Mouse (Mus musculus) thymus, adult 2 months (tissue): ENCODE measurements at regions not wholly inside any gene's neighbourhood (a gene's known extent, or its start where the extent isn't known, plus 50 kb on each side); places are given as distances from the start of the nearest gene placed in this dataset.

Experiments
- DNase-seq: peaks from one replicate; pipeline ENCODE4 v3.0.0; 2021
- H3K27ac ChIP-seq: fragments of 200-500 bp; 2 replicates; pipeline ENCODE4 v1.5.1; 2012; ENCODE audit warnings: low read length, control low read depth; ENCODE audit not compliant: control insufficient read depth, insufficient read depth
- H3K27me3 ChIP-seq: fragments of 200-500 bp; 2 replicates; pipeline ENCODE4 v1.6.1; 2012; ENCODE audit warnings: mild to moderate bottlenecking, low read length, moderate library complexity, mixed read lengths; ENCODE audit not compliant: control insufficient read depth, insufficient read depth
- H3K36me3 ChIP-seq: fragments of 200-500 bp; 2 replicates; pipeline ENCODE4 v1.6.1; 2012; ENCODE audit warnings: mild to moderate bottlenecking, low read length, moderate library complexity; ENCODE audit not compliant: control insufficient read depth, insufficient read depth
- H3K4me1 ChIP-seq: fragments of 200-500 bp; replicated peaks from 2 replicates; pipeline ENCODE4 v1.6.1; 2012; ENCODE audit warnings: low read length; ENCODE audit not compliant: control insufficient read depth, insufficient read depth
- H3K4me3 ChIP-seq: fragments of 200-500 bp; 2 replicates; pipeline ENCODE4 v1.5.1; 2012; ENCODE audit warnings: mild to moderate bottlenecking, low read length, control low read depth, moderate library complexity; ENCODE audit not compliant: control insufficient read depth, insufficient read depth
- CTCF ChIP-seq: fragments of 200-500 bp; IDR thresholded peaks from 2 replicates; pipeline ENCODE4 v1.5.1; 2012; ENCODE audit warnings: mild to moderate bottlenecking, control low read depth, low read length, moderate library complexity, borderline replicate concordance; ENCODE audit not compliant: control insufficient read depth, poor library complexity, insufficient read depth; ENCODE audit errors: extremely low read depth
- POLR2A ChIP-seq: fragments of 200-500 bp; IDR thresholded peaks from 2 replicates; pipeline ENCODE4 v1.6.1; 2012; ENCODE audit warnings: mild to moderate bottlenecking, low read length, control low read depth, moderate library complexity; ENCODE audit not compliant: control insufficient read depth, poor library complexity, insufficient read depth; ENCODE audit errors: extremely low read depth
- WGBS: fragments of 180-500 bp; shearing (Covaris S2); methylation state at CpG from one replicate; pipeline ENCODE4 v1.1.7; 2018; 5-methylcytosine and 5-hydroxymethylcytosine counted together

DNA sequence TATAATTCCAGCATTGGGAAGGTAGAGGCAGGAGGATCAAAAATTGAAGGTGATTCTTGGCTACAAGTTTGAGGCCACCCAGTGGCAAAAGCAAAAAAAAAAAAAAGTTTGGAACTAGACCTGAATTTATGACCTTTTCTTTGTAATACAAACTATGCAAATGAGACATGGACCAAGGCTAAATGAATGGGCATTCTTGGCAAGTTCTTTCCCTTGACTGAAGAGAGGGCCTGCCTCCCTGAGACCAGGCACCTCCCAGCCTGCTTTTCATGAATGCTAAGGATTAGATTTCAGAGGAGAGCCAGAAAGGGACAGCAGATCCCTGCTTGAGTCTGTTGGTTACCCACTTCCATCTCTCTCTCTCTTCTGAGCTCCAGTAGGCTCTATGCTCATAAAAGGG is 97.8 kb upstream of the Arntl start:
- no peak for DNase-seq
- no peak overlapping the region for H3K4me3 ChIP-seq
- H3K27me3 ChIP-seq = no peaks in the 10 kb centered on the region
- TF ChIP-seq CTCF = no peak
- no peak for TF ChIP-seq POLR2A
- no peaks in the 10 kb centered on the region for H3K4me1 ChIP-seq
- no peaks in the 10 kb centered on the region for H3K36me3 ChIP-seq
- H3K27ac ChIP-seq = no peak overlapping the region

- WGBS = 90% methylated on average over 7 of the region's 7 CpGs
- no peaks in the 10 kb centered on the region for H3K27me3 ChIP-seq
- no peak overlapping the region for H3K27ac ChIP-seq
These were observed 96.3 kb upstream of the Arntl start for GRCm38 (mm10) chr7:113110867-113111508.

DNA sequence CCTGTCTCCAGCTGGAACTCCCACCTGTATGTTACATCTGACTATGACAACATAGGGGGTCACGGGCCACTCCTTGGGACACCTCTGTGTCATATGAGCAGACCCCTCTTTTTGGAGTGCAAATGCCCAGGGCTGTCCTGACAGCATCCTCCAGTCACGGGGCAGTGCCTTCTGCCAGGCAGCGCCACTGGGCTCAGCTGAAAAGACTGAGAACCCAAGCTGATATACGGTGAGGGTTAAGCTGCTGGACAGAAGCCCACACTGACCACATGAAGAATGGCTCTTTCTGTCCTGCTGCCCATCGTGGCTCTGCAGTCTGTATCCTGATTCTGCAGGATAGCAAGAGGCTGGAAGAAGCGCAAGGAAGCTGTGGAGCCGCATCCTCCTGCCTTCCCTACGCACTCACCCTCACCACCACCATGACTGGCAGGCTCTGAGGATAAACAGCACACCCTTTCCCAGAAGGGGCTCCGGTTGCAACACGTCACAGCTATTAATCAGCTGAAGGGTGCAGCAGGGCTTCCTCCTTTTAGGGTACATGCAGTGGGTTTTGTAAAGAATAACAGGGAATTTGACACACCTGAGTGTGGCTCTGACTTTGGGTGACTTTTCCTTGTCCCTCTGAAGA is 93.9 kb upstream of the Arntl start:
- Histone ChIP-seq H3K4me1 (no peaks in the 10 kb centered on the region), H3K36me3 (no peaks in the 10 kb centered on the region), H3K27ac (no peak overlapping the region), H3K4me3 (no peak overlapping the region), H3K27me3 (no peaks in the 10 kb centered on the region)
- DNase-seq = no peak
- 81% methylated on average over 10 of the region's 10 CpGs for WGBS
- TF ChIP-seq CTCF (no peak), POLR2A (no peak)

More at GRCm38 (mm10) chr7:113110867-113111508, 96.3 kb upstream of the Arntl start:
- Histone ChIP-seq H3K36me3 (no peaks in the 10 kb centered on the region), H3K4me1 (no peaks in the 10 kb centered on the region), H3K4me3 (no peak overlapping the region)
- DNase-seq = no peak
- no peak for TF ChIP-seq POLR2A
- TF ChIP-seq CTCF = no peak

- H3K27me3 ChIP-seq = no peaks in the 10 kb centered on the region
- no peaks in the 10 kb centered on the region for H3K4me1 ChIP-seq
- TF ChIP-seq CTCF = no peak
- DNase-seq = no peak
- no peak overlapping the region for H3K27ac ChIP-seq
- no peak overlapping the region for H3K4me3 ChIP-seq
- 80% methylated on average over 4 of the region's 4 CpGs for WGBS
- H3K36me3 ChIP-seq = no peaks in the 10 kb centered on the region
These were observed 89.7 kb upstream of the Arntl start for GRCm38 (mm10) chr7:113117599-113117998.

DNA sequence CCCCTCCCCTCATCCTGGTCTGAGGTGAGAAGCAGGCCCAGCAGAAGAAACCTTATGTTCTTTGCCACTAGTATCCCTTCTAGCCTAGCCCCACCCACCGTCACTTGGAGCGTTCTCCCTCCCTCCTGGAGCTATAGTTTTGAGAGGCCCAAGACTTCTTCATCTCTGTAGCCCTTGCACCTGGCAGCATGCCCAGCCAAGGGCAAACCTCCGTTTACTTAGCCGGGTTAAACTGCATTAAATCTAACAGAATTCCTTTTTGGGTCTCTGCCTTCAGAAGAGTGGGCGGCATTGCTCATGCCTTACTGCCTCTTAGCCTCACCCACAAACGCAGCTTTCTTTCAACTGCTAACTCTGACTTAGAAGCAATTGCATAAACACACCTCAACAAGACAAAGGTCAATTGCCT is 85.3 kb upstream of the Arntl start:
- Histone ChIP-seq H3K4me1 (no peaks in the 10 kb centered on the region), H3K4me3 (no peak overlapping the region), H3K27ac (no peak overlapping the region), H3K36me3 (no peaks in the 10 kb centered on the region), H3K27me3 (no peaks in the 10 kb centered on the region)
- TF ChIP-seq CTCF (no peak), POLR2A (no peak)
- 59% methylated on average over 6 of the region's 6 CpGs for WGBS
- DNase-seq = no peak

- H3K36me3 ChIP-seq = no peaks in the 10 kb centered on the region
- 86% methylated on average over 1 of the region's 1 CpGs for whole genome bisulfite sequencing
- H3K27ac ChIP-seq = no peak overlapping the region
- no peak overlapping the region for H3K4me3 ChIP-seq
- H3K4me1 ChIP-seq = no peaks in the 10 kb centered on the region
- DNase-seq = no peak
- no peaks in the 10 kb centered on the region for H3K27me3 ChIP-seq
- TF ChIP-seq CTCF = no peak
- TF ChIP-seq POLR2A = no peak
These were observed 81.3 kb upstream of the Arntl start for GRCm38 (mm10) chr7:113126010-113126409.
